8 mouse cellular contexts compared by ENCODE assay signal in the genomic region with DNA sequence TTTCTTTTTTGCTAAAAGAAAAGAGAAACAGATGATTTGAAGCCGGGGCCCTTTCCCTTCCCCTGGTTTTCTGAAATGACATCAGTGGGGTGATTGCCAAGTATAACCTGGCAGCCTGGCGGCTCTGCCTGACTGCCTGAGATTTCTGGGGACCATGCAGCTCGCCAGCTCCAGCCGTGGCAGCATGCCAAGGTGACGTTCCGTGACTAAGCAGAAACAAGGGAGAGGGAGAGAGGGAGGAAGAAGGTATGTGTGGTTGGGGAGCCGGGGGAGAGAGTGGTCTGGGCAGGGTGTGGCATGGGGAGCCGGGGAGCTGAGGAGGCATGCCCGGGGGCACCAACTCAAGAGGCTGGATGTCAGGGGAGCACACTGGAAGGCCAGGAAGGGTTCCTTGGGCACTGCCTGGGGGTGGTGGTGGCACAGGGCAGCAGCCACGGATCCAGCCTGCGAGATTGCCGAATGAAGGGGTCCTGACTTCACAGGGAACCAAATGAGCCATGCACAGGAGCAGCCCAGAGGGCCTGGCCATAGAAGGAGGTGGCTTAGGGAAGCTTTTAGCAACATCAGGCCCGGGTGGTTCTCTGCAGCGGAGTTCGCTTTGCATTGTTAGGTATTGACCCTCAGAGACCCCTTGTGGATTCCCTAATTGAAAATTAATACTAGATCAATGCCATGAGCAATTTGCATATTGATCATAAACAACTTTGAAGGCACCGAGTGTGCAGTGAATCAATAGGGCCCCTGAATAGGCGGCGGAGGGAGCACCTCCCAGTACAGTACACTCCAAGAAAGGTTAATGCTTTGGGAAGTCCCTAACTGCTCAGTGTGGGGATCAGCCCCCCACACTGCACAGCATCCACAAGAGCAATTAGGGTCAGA.
DNase-seq lines count a peak whose midpoint lies in the region; ATAC-seq lines count a peak whose summit lies in the region.

No protein-coding gene starts in this region.

- peaks cover 25% of the 10 kb centered on the region for H3K4me1 ChIP-seq in forebrain, embryonic 11.5 days (replicated peaks; ENCODE audit: control insufficient read depth, insufficient read depth, low read length)
- H3K4me1 ChIP-seq in forebrain, embryonic 12.5 days = peaks cover 63% of the 10 kb centered on the region
- H3K4me1 ChIP-seq in embryonic facial prominence, embryonic 10.5 days = peaks cover 62% of the 10 kb centered on the region
- H3K4me1 ChIP-seq in limb, embryonic 12.5 days (replicated peaks) = peaks cover 75% of the 10 kb centered on the region
- peaks cover 80% of the 10 kb centered on the region for H3K4me1 ChIP-seq in neural tube, embryonic 13.5 days (replicated peaks)

- H3K9me3 ChIP-seq in forebrain, embryonic 11.5 days (ENCODE audit: control insufficient read depth, low read length) = no peaks in the 10 kb centered on the region
- H3K9me3 ChIP-seq in forebrain, embryonic 12.5 days = no peaks in the 10 kb centered on the region
- H3K9me3 ChIP-seq in embryonic facial prominence, embryonic 10.5 days = no peaks in the 10 kb centered on the region
- H3K9me3 ChIP-seq in limb, embryonic 12.5 days = no peaks in the 10 kb centered on the region
- no peaks in the 10 kb centered on the region for H3K9me3 ChIP-seq in neural tube, embryonic 13.5 days

- no peak overlapping the region for H3K9ac ChIP-seq in forebrain, embryonic 11.5 days (ENCODE audit: low read length)
- H3K9ac ChIP-seq in forebrain, embryonic 12.5 days = no peak overlapping the region
- H3K9ac ChIP-seq in limb, embryonic 12.5 days (replicated peaks) = 0 out of 2 replicates have a peak overlapping the region, but pooled peaks have one; percentile 34
- H3K9ac ChIP-seq in neural tube, embryonic 13.5 days = no peak overlapping the region

- H3K27ac ChIP-seq in forebrain, embryonic 11.5 days (ENCODE audit: low read depth, low read length) = 0 out of 2 replicates have a peak overlapping the region, but pooled peaks have one; percentile 18
- no peak overlapping the region for H3K27ac ChIP-seq in forebrain, embryonic 12.5 days
- H3K27ac ChIP-seq in embryonic facial prominence, embryonic 10.5 days (replicated peaks) = peak overlapping the region; percentile 31; the same call in 1 of the 2 replicates
- H3K27ac ChIP-seq in limb, embryonic 12.5 days = peak overlapping the region; percentile 31
- peak overlapping the region; percentile 76 for H3K27ac ChIP-seq in neural tube, embryonic 13.5 days (replicated peaks)

- no peak; the same call in 1 of the 2 replicates for ATAC-seq in forebrain, embryonic 11.5 days (replicated peaks; ENCODE audit: low FRiP score)
- ATAC-seq in forebrain, embryonic 12.5 days (ENCODE audit: low FRiP score) = no peak; the same call in 1 of the 2 replicates
- ATAC-seq in limb, embryonic 12.5 days (ENCODE audit: insufficient number of reproducible peaks, insufficient read depth, low FRiP score, low TSS enrichment, low read depth) = 0 out of 2 replicates have a peak, but pooled peaks have one; percentile 43
- ATAC-seq in neural tube, embryonic 13.5 days (ENCODE audit: low read depth) = peak; percentile 45

- H3K4me2 ChIP-seq in forebrain, embryonic 11.5 days (ENCODE audit: low read depth, low read length, severe bottlenecking) = no peak overlapping the region
- no peak overlapping the region for H3K4me2 ChIP-seq in forebrain, embryonic 12.5 days
- no peak overlapping the region; the same call in 1 of the 2 replicates for H3K4me2 ChIP-seq in limb, embryonic 12.5 days
- peak overlapping the region; percentile 21 for H3K4me2 ChIP-seq in neural tube, embryonic 13.5 days

- WGBS in forebrain, embryonic 11.5 days = 41% methylated on average over 18 of the region's 18 CpGs
- 35% methylated on average over 18 of the region's 18 CpGs for WGBS in forebrain, embryonic 12.5 days
- 56% methylated on average over 18 of the region's 18 CpGs for WGBS in embryonic facial prominence, embryonic 10.5 days
- 59% methylated on average over 18 of the region's 18 CpGs for WGBS in limb, embryonic 12.5 days
- WGBS in neural tube, embryonic 13.5 days = 29% methylated on average over 18 of the region's 18 CpGs

- peaks cover 5% of the 10 kb centered on the region; the same call in 1 of the 2 replicates for H3K27me3 ChIP-seq in forebrain, embryonic 11.5 days (ENCODE audit: control insufficient read depth, insufficient read depth, low read length)
- H3K27me3 ChIP-seq in forebrain, embryonic 12.5 days = peaks cover 65% of the 10 kb centered on the region
- H3K27me3 ChIP-seq in embryonic facial prominence, embryonic 10.5 days (replicated peaks; ENCODE audit: low read depth, poor library complexity, severe bottlenecking) = peaks cover 16% of the 10 kb centered on the region; the same call in 1 of the 2 replicates
- H3K27me3 ChIP-seq in limb, embryonic 12.5 days = no peaks in the 10 kb centered on the region
- no peaks in the 10 kb centered on the region for H3K27me3 ChIP-seq in neural tube, embryonic 13.5 days

- no peak overlapping the region for H3K4me3 ChIP-seq in forebrain, embryonic 11.5 days (ENCODE audit: low read depth, low read length)
- no peak overlapping the region for H3K4me3 ChIP-seq in forebrain, embryonic 12.5 days (replicated peaks)
- H3K4me3 ChIP-seq in embryonic facial prominence, embryonic 10.5 days = no peak overlapping the region
- no peak overlapping the region for H3K4me3 ChIP-seq in limb, embryonic 12.5 days (replicated peaks)
- no peak overlapping the region for H3K4me3 ChIP-seq in neural tube, embryonic 13.5 days

- peak; percentile 76 for DNase-seq in forebrain, embryonic 11.5 days (ENCODE audit: low spot score)
- DNase-seq in embryonic facial prominence, embryonic 10.5 days (ENCODE audit: low spot score) = no peak
- DNase-seq in heart, adult 9 months (ENCODE audit: low spot score in 2 of 2) = peak; percentile 77 to 84
- DNase-seq in kidney, adult 9 months = peak; percentile 78
- peak; percentile 67 to 85 for DNase-seq in urinary bladder, postnatal 36 days (ENCODE audit: low spot score in 2 of 2)

- H3K36me3 ChIP-seq in forebrain, embryonic 11.5 days (ENCODE audit: control insufficient read depth, insufficient read depth, low read length) = no peaks in the 10 kb centered on the region
- H3K36me3 ChIP-seq in forebrain, embryonic 12.5 days (replicated peaks) = no peaks in the 10 kb centered on the region
- H3K36me3 ChIP-seq in embryonic facial prominence, embryonic 10.5 days (replicated peaks) = peaks cover 13% of the 10 kb centered on the region
- peaks cover 23% of the 10 kb centered on the region; the same call in 1 of the 2 replicates for H3K36me3 ChIP-seq in limb, embryonic 12.5 days
- peaks cover 5% of the 10 kb centered on the region; the same call in 1 of the 2 replicates for H3K36me3 ChIP-seq in neural tube, embryonic 13.5 days

Comparison
In these comparisons a context has a peak if more than half of its experiments do, and no peak if none do; other contexts are left out.
1. ATAC-seq: peak in limb, embryonic 12.5 days (single experiment) and neural tube, embryonic 13.5 days (single experiment); none in forebrain, embryonic 11.5 days (single experiment) and forebrain, embryonic 12.5 days (single experiment).